Mouse (Mus musculus): ENCODE results near the gene Acsbg2. TPM values are rescaled to one million over a fixed set of nuclear protein-coding genes. Genes with fewer than 3 reads are reported as not detected.

Gene Acsbg2
- total and polyA plus RNA-seq, 3 experiments, result not detected

DNA sequence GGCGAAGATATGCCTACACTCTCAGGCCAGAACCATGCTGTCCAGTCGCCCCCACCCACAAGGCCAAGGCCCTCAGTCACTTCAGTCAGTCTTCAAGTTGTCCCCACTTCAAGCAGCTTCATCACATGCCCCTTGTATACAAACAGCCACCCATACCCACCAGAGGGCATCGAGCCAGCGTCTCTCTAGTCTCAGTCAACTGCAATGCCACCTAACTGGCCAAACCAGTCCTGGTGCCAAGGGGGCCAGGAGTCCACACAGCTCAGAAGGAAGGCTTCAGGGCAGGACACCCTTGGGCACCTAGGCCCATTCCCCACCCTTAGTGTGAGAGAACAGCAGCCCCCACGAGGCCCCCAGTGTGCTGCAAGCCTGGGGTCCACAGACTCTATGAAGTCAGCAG, 32.8 kb upstream of the Acsbg2 start:
- no peak for TF ChIP-seq TBP (IDR thresholded peaks at IDR 0.05; ENCODE audit: low read depth, low read length)
- no peak for TF ChIP-seq CHD1 (IDR thresholded peaks at IDR 0.05; ENCODE audit: low read depth, low read length)
- TF ChIP-seq CHD2 (IDR thresholded peaks at IDR 0.05; ENCODE audit: low read length), result no peak
- TF ChIP-seq POLR2AphosphoS5 (IDR thresholded peaks at IDR 0.05; ENCODE audit: borderline replicate concordance, low read depth, low read length), result no peak
- no peak for TF ChIP-seq NRF1 (IDR thresholded peaks at IDR 0.05; ENCODE audit: insufficient read depth, low read depth, low read length, poor library complexity, severe bottlenecking)
- no peak for TF ChIP-seq UBTF (IDR thresholded peaks at IDR 0.05; ENCODE audit: borderline replicate concordance, insufficient read depth, low read depth, low read length)
- TF ChIP-seq HCFC1 (IDR thresholded peaks at IDR 0.05; ENCODE audit: low read depth, low read length), result no peak
- no peak for TF ChIP-seq TCF12 (IDR thresholded peaks at IDR 0.05; ENCODE audit: low read depth, low read length)
- no peak for TF ChIP-seq USF2 (IDR thresholded peaks at IDR 0.05; ENCODE audit: borderline replicate concordance in 1 of 2, insufficient read depth in 1 of 2, low read depth in 1 of 2, low read length in 2 of 2)
- no peak for TF ChIP-seq JUND (IDR thresholded peaks at IDR 0.05; ENCODE audit: low read depth, low read length)
- no peak for TF ChIP-seq ETS1 (IDR thresholded peaks at IDR 0.05; ENCODE audit: low read depth, low read length)
- TF ChIP-seq CTCF (IDR thresholded peaks at IDR 0.05 in 2 of 3, conservative IDR thresholded peaks at IDR 0.05 in 1 of 3; ENCODE audit: control insufficient read depth in 1 of 3, insufficient read depth in 1 of 3, low read depth in 2 of 3, low read length in 3 of 3, poor library complexity in 1 of 3, severe bottlenecking in 1 of 3), result no peak
- TF ChIP-seq ZMIZ1 (IDR thresholded peaks at IDR 0.05; ENCODE audit: low read depth, low read length), result no peak
- no peak for TF ChIP-seq EP300 (IDR thresholded peaks at IDR 0.05; ENCODE audit: low read depth in 1 of 2, low read length in 2 of 2)
- no peak for TF ChIP-seq MAX (IDR thresholded peaks at IDR 0.05; ENCODE audit: low read length)
- TF ChIP-seq NELFE (IDR thresholded peaks at IDR 0.05; ENCODE audit: low read depth, low read length), result no peak
- no peak for TF ChIP-seq MEF2A (IDR thresholded peaks at IDR 0.05; ENCODE audit: extremely low read depth, insufficient replicate concordance, low read depth, low read length, poor library complexity, severe bottlenecking)
- TF ChIP-seq SMC3 (IDR thresholded peaks at IDR 0.05; ENCODE audit: low read depth, low read length), result no peak
- TF ChIP-seq MYB (IDR thresholded peaks at IDR 0.05; ENCODE audit: low read depth, low read length), result no peak
- H3K4me3 ChIP-seq (ENCODE audit: control insufficient read depth in 1 of 2, insufficient read depth in 1 of 2, low read depth in 2 of 2, low read length in 2 of 2), result no peak overlapping the region
- H3K79me2 ChIP-seq (ENCODE audit: control insufficient read depth, insufficient read depth, low read length, poor library complexity), result no peaks in the 10 kb centered on the region
- no peak overlapping the region for H3K9ac ChIP-seq (ENCODE audit: control insufficient read depth, low read depth, low read length, poor library complexity, severe bottlenecking)
- no peak for DNase-seq (ENCODE audit: low read depth, low spot score)
- H3K27me3 ChIP-seq (ENCODE audit: control insufficient read depth in 1 of 2, insufficient read depth in 2 of 2, low read length in 2 of 2), result no peaks in the 10 kb centered on the region
- no peak overlapping the region for H3K27ac ChIP-seq (ENCODE audit: control insufficient read depth, low read depth, low read length)
- H3K9me3 ChIP-seq (replicated peaks; ENCODE audit: insufficient read depth, low read length), result no peaks in the 10 kb centered on the region
- H3K36me3 ChIP-seq (ENCODE audit: control insufficient read depth in 1 of 2, insufficient read depth in 2 of 2, low read length in 2 of 2), result peaks cover 0 to 2% of the 10 kb centered on the region in 2 experiments; a peak in 2 of 4 replicates
- H3K4me1 ChIP-seq (ENCODE audit: control insufficient read depth in 1 of 2, insufficient read depth in 2 of 2, low read length in 2 of 2), result no peaks in the 10 kb centered on the region

DNA sequence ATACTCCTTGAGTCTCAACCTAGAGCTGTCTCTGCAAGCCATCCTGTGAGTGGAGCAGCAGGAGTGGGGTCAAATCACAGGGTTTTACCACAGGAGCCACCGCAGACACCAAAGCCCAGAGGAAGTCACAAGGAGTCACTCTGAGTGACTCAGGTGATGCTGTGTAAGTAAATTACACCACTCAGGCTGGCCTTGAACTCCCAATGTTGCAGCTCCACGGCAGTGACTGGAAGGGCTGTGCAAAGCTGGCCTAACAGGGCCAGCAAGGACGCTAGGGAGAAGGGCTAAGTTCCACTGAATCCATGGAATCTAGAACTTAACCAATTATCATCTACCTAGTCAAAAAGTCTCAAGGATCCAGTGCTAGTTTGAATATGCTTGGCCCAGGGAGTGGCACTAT, 31.9 kb upstream of the Acsbg2 start:
- H3K4me1 ChIP-seq (ENCODE audit: control insufficient read depth in 1 of 2, insufficient read depth in 2 of 2, low read length in 2 of 2), result no peaks in the 10 kb centered on the region
- TF ChIP-seq ZKSCAN1 (IDR thresholded peaks at IDR 0.05; ENCODE audit: low read depth, low read length) (no peak), MAX (IDR thresholded peaks at IDR 0.05; ENCODE audit: low read length) (no peak), MAFK (IDR thresholded peaks at IDR 0.05; ENCODE audit: borderline replicate concordance, low read depth, low read length) (no peak)
- no peaks in the 10 kb centered on the region for H3K27me3 ChIP-seq (ENCODE audit: control insufficient read depth in 1 of 2, insufficient read depth in 2 of 2, low read length in 2 of 2)
- no peaks in the 10 kb centered on the region for H3K79me2 ChIP-seq (ENCODE audit: control insufficient read depth, insufficient read depth, low read length, poor library complexity)
- no peak for DNase-seq (ENCODE audit: low read depth, low spot score)
- no peak overlapping the region for H3K27ac ChIP-seq (ENCODE audit: control insufficient read depth, low read depth, low read length)
- H3K4me3 ChIP-seq (ENCODE audit: control insufficient read depth in 1 of 2, insufficient read depth in 1 of 2, low read depth in 2 of 2, low read length in 2 of 2), result no peak overlapping the region
- peaks cover 0 to 2% of the 10 kb centered on the region in 2 experiments; a peak in 2 of 4 replicates for H3K36me3 ChIP-seq (ENCODE audit: control insufficient read depth in 1 of 2, insufficient read depth in 2 of 2, low read length in 2 of 2)
- H3K9ac ChIP-seq (ENCODE audit: control insufficient read depth, low read depth, low read length, poor library complexity, severe bottlenecking), result no peak overlapping the region
- no peaks in the 10 kb centered on the region for H3K9me3 ChIP-seq (replicated peaks; ENCODE audit: insufficient read depth, low read length)
